Mouse (Mus musculus): Measurements from ENCODE around the gene Wdr74. TPM values are rescaled to one million over a fixed set of nuclear protein-coding genes. Genes with fewer than 3 reads are reported as not detected.

The Wdr74 gene
- total RNA-seq, 1 experiment from 2014 or later = 50.8 TPM

Small RNAs within 50 kb of the gene (microRNA-seq; reads per million reads assigned to microRNA genes)
- gene Mir6992 = 0 reads per million in 2 experiments

Other genes with a start within 250 kb of the Wdr74 start
- 0.15 and 0.53 TPM in 2 replicates for gene Slc22a8, start 144.6 kb upstream of the Wdr74 start, total RNA-seq (2021)
- gene Slc22a6, start 117.8 kb upstream of the Wdr74 start, total RNA-seq (2021) = not detected in 2 replicates
- gene Chrm1, start 72.0 kb upstream of the Wdr74 start, total RNA-seq (2021) = 1.5 and 2.4 TPM in 2 replicates
- gene Slc3a2, start 12.5 kb upstream of the Wdr74 start, total RNA-seq (2021) = 178 and 199 TPM in 2 replicates
- gene 1700092M07Rik, start 4.9 kb downstream of the Wdr74 start, total RNA-seq (2021) = 2.3 and 2.4 TPM in 2 replicates
- 77.9 and 90.8 TPM in 2 replicates for gene Stx5a, start 5.6 kb downstream of the Wdr74 start, total RNA-seq (2021)
- 110 and 120 TPM in 2 replicates for gene Nxf1, start 21.2 kb downstream of the Wdr74 start, total RNA-seq (2021)
- 102 and 111 TPM in 2 replicates for gene Tmem223, start 35.2 kb downstream of the Wdr74 start, total RNA-seq (2021)
- 44.7 and 45.9 TPM in 2 replicates for gene Tmem179b, start 38.6 kb downstream of the Wdr74 start, total RNA-seq (2021)
- 15.2 and 18.2 TPM in 2 replicates for gene Taf6l, start 50.6 kb downstream of the Wdr74 start, total RNA-seq (2021)
- 85.2 and 89.1 TPM in 2 replicates for gene Polr2g, start 62.8 kb downstream of the Wdr74 start, total RNA-seq (2021)
- gene Zbtb3, start 66.7 kb downstream of the Wdr74 start, total RNA-seq (2021) = 2.4 and 2.9 TPM in 2 replicates
- gene Ttc9c, start 83.5 kb downstream of the Wdr74 start, total RNA-seq (2021) = 29.6 and 32.0 TPM in 2 replicates
- gene Hnrnpul2, start 84.2 kb downstream of the Wdr74 start, total RNA-seq (2021) = 77.0 and 79.6 TPM in 2 replicates
- gene AC129217.1, start 93.9 kb downstream of the Wdr74 start, total RNA-seq (2021) = 7.5 TPM in 1 of 2 replicates, not detected in the other
- 143 and 153 TPM in 2 replicates for gene Bscl2, start 101.6 kb downstream of the Wdr74 start, total RNA-seq (2021)
- gene Gng3, start 103.4 kb downstream of the Wdr74 start, total RNA-seq (2021) = 6.4 and 9.3 TPM in 2 replicates
- gene Lrrn4cl, start 114.9 kb downstream of the Wdr74 start, total RNA-seq (2021) = 3.8 and 4.1 TPM in 2 replicates
- 214 and 218 TPM in 2 replicates for gene Ubxn1, start 135.7 kb downstream of the Wdr74 start, total RNA-seq (2021)
- gene Uqcc3, start 145.1 kb downstream of the Wdr74 start, total RNA-seq (2021) = 80.7 and 82.8 TPM in 2 replicates
- 4.6 and 13.6 TPM in 2 replicates for gene Lbhd1, start 147.9 kb downstream of the Wdr74 start, total RNA-seq (2021)
- gene Gm49403, start 148.1 kb downstream of the Wdr74 start, total RNA-seq (2021) = not detected in 2 replicates
- gene 1810009A15Rik, start 153.0 kb downstream of the Wdr74 start, total RNA-seq (2021) = 42.4 and 46.2 TPM in 2 replicates
- 6.0 TPM in 1 of 2 replicates, not detected in the other for gene Gm49416, start 153.1 kb downstream of the Wdr74 start, total RNA-seq (2021)
- gene Ints5, start 157.2 kb downstream of the Wdr74 start, total RNA-seq (2021) = 22.5 and 23.1 TPM in 2 replicates
- 162 and 164 TPM in 2 replicates for gene Ganab, start 162.2 kb downstream of the Wdr74 start, total RNA-seq (2021)
- gene B3gat3, start 184.5 kb downstream of the Wdr74 start, total RNA-seq (2021) = 52.1 and 53.8 TPM in 2 replicates
- gene Rom1, start 193.5 kb downstream of the Wdr74 start, total RNA-seq (2021) = 25.7 and 33.3 TPM in 2 replicates
- 45.4 and 49.5 TPM in 2 replicates for gene Eml3, start 193.7 kb downstream of the Wdr74 start, total RNA-seq (2021)
- 93.1 and 105 TPM in 2 replicates for gene Mta2, start 206.0 kb downstream of the Wdr74 start, total RNA-seq (2021)
- gene Tut1, start 218.0 kb downstream of the Wdr74 start, total RNA-seq (2021) = 20.2 and 21.7 TPM in 2 replicates
- 355 and 413 TPM in 2 replicates for gene Eef1g, start 231.2 kb downstream of the Wdr74 start, total RNA-seq (2021)